Mouse (Mus musculus) midbrain, postnatal 0 days (tissue): ENCODE data around the gene Icmt. TPM values are rescaled to one million over a fixed set of nuclear protein-coding genes. Genes with fewer than 3 reads are reported as not detected.

ENCODE experiments used
- ATAC-seq: fragments of 200-750 bp; cut with Nextera tagmentation; 2 replicates; pipeline ENCODE4 v1.8.0; 2017; ENCODE audit warnings: moderate number of reproducible peaks, mild to moderate bottlenecking, moderate TSS enrichment, moderate library complexity; ENCODE audit not compliant: low FRiP score
- DNase-seq: peaks from one replicate; pipeline ENCODE4 v3.0.0-alpha.2; 2015; ENCODE audit warnings: low spot score
- H3K27ac ChIP-seq: fragments of 300-500 bp; sonication (generic); 2 replicates; pipeline ENCODE4 v1.5.1; 2014; ENCODE audit warnings: low read depth, mild to moderate bottlenecking, low read length, mixed read lengths
- H3K27me3 ChIP-seq: fragments of 300-500 bp; sonication (generic); 2 replicates; pipeline ENCODE4 v1.6.1; 2014; ENCODE audit warnings: low read length, control low read depth, mixed read lengths; ENCODE audit not compliant: insufficient read depth
- H3K36me3 ChIP-seq: fragments of 300-500 bp; sonication (generic); 2 replicates; pipeline ENCODE4 v1.6.1; 2014; ENCODE audit warnings: low read length, control low read depth, mixed read lengths; ENCODE audit not compliant: insufficient read depth
- H3K4me1 ChIP-seq: fragments of 300-500 bp; sonication (generic); 2 replicates; pipeline ENCODE4 v1.6.1; 2014; ENCODE audit warnings: mild to moderate bottlenecking, control low read depth, antibody characterized with exemption, low read length, mixed read lengths; ENCODE audit not compliant: insufficient read depth
- H3K4me2 ChIP-seq: fragments of 300-500 bp; sonication (generic); 2 replicates; pipeline ENCODE4 v1.6.1; 2014; ENCODE audit warnings: low read depth, mild to moderate bottlenecking, low read length, mixed read lengths; ENCODE audit not compliant: poor library complexity, severe bottlenecking
- H3K4me3 ChIP-seq: fragments of 300-500 bp; sonication (generic); 2 replicates; pipeline ENCODE4 v1.5.1; 2014; ENCODE audit warnings: low read depth, mild to moderate bottlenecking, low read length, moderate library complexity
- H3K9ac ChIP-seq: fragments of 300-500 bp; sonication (generic); replicated peaks from 2 replicates; pipeline ENCODE4 v1.6.1; 2014; ENCODE audit warnings: mild to moderate bottlenecking, low read length, moderate library complexity, mixed read lengths; ENCODE audit not compliant: poor library complexity, severe bottlenecking
- H3K9me3 ChIP-seq: fragments of 300-500 bp; sonication (generic); 2 replicates; pipeline ENCODE4 v1.6.1; 2016; ENCODE audit warnings: low read length, control low read depth
- CTCF ChIP-seq: IDR thresholded peaks from 2 replicates; pipeline ENCODE4 v1.5.1; 2016; ENCODE audit warnings: antibody characterized with exemption, mild to moderate bottlenecking
- WGBS: fragments of 180-500 bp; shearing (Covaris S2); extraction: QIAGEN DNeasy Blood & Tissue Kit; methylation state at CpG from one replicate; pipeline ENCODE4 v1.1.7; 2014; 5-methylcytosine and 5-hydroxymethylcytosine counted together
- polyA plus RNA-seq: library from polyadenylated mRNA; unstranded; fragments of >200 nt; fragmentation: Nextera tagmentation; extraction: Ambion mirVana; gene quantifications from 2 replicates; pipeline ENCODE4 v1.2.1, GENCODE M21; 2015
- total RNA-seq: library from RNA; depleted of rRNA; stranded (reverse); fragments of >200 nt; gene quantifications from 2 replicates; pipeline ENCODE4 v1.2.3, GENCODE M21; 2014

The Icmt gene
- total and polyA plus RNA-seq, 2 experiments from 2014 or later = 15.7 to 38.9 TPM

GRCm38 (mm10) chr4:152332952-152333351, 35.9 kb downstream of the Icmt start:
- Histone ChIP-seq H3K9ac (no peak overlapping the region), H3K9me3 (no peaks in the 10 kb centered on the region), H3K4me3 (no peak overlapping the region), H3K36me3 (peaks cover 46% of the 10 kb centered on the region), H3K4me2 (no peak overlapping the region), H3K4me1 (no peaks in the 10 kb centered on the region), H3K27me3 (no peaks in the 10 kb centered on the region), H3K27ac (no peak overlapping the region)
- peak; percentile 100 for TF ChIP-seq CTCF
- ATAC-seq = peak; percentile 65; the same call in 1 of the 2 replicates
- peak; percentile 87 for DNase-seq
- 15% methylated on average over 2 of the region's 2 CpGs for WGBS

GRCm38 (mm10) chr4:152333587-152333986, 36.6 kb downstream of the Icmt start:
- WGBS = 89% methylated on average over 12 of the region's 12 CpGs
- ATAC-seq = no peak
- no peak for TF ChIP-seq CTCF
- peaks cover 46% of the 10 kb centered on the region for H3K36me3 ChIP-seq
- no peaks in the 10 kb centered on the region for H3K9me3 ChIP-seq
- DNase-seq = no peak
- H3K9ac ChIP-seq = no peak overlapping the region
- no peaks in the 10 kb centered on the region for H3K27me3 ChIP-seq
- no peak overlapping the region for H3K4me2 ChIP-seq
- no peaks in the 10 kb centered on the region for H3K4me1 ChIP-seq
- no peak overlapping the region for H3K27ac ChIP-seq
- H3K4me3 ChIP-seq = no peak overlapping the region

- Histone ChIP-seq H3K9ac (no peak overlapping the region), H3K4me3 (no peak overlapping the region), H3K27ac (peak overlapping the region; percentile 38; the same call in 1 of the 2 replicates), H3K4me1 (peaks cover 18% of the 10 kb centered on the region), H3K9me3 (no peaks in the 10 kb centered on the region), H3K36me3 (peaks cover 10% of the 10 kb centered on the region; the same call in 1 of the 2 replicates), H3K4me2 (no peak overlapping the region), H3K27me3 (no peaks in the 10 kb centered on the region)
- no peak for ATAC-seq
- no peak for TF ChIP-seq CTCF
- no peak for DNase-seq
- 22% methylated on average over 6 of the region's 6 CpGs for WGBS
Measured at GRCm38 (mm10) chr4:152337772-152338171, 40.7 kb downstream of the Icmt start.

GRCm38 (mm10) chr4:152338419-152339292, 41.6 kb downstream of the Icmt start, which contains the start of gene Chd5:
Gene Chd5, plus strand, starts transcription at chr4:152338651.
- Histone ChIP-seq H3K4me3 (peak within 1 kb of the TSS; percentile 82), H3K27me3 (no peaks in the 10 kb centered on the region), H3K4me1 (peaks cover 18% of the 10 kb centered on the region), H3K9me3 (no peaks in the 10 kb centered on the region), H3K36me3 (peaks cover 3% of the 10 kb centered on the region; the same call in 1 of the 2 replicates), H3K27ac (peak within 1 kb of the TSS; percentile 86), H3K4me2 (peak within 1 kb of the TSS; percentile 95), H3K9ac (peak within 1 kb of the TSS; percentile 93)
- ATAC-seq = peak; percentile 67
- DNase-seq = peak; percentile 64
- no peak for TF ChIP-seq CTCF
- under 1% methylated on average over 52 of the region's 120 CpGs for WGBS

- no peak for TF ChIP-seq CTCF
- DNase-seq = no peak
- WGBS = 1% methylated on average over 16 of the region's 26 CpGs
- Histone ChIP-seq H3K9me3 (no peaks in the 10 kb centered on the region), H3K4me1 (peaks cover 18% of the 10 kb centered on the region), H3K4me2 (peak overlapping the region; percentile 95), H3K27me3 (no peaks in the 10 kb centered on the region), H3K27ac (peak overlapping the region; percentile 86), H3K4me3 (peak overlapping the region; percentile 82), H3K36me3 (0 out of 2 replicates have a peak, but pooled peaks cover 2% of the 10 kb centered on the region), H3K9ac (peak overlapping the region; percentile 93)
- peak; percentile 17; the same call in 1 of the 2 replicates for ATAC-seq
Measured at GRCm38 (mm10) chr4:152339293-152339790, 42.3 kb downstream of the Icmt start.
